Mouse (Mus musculus) testis, adult 2 months (tissue): ENCODE results near the gene Hc. TPM values are rescaled to one million over a fixed set of nuclear protein-coding genes. Genes with fewer than 3 reads are reported as not detected.

ENCODE experiments used
- H3K27ac ChIP-seq: fragments of 200-500 bp; 2 replicates; pipeline ENCODE4 v1.5.1; 2012; ENCODE audit warnings: low read depth, low read length; ENCODE audit not compliant: control insufficient read depth, insufficient read depth
- H3K27me3 ChIP-seq: fragments of 200-500 bp; 2 replicates; pipeline ENCODE4 v1.6.1; 2012; ENCODE audit warnings: mild to moderate bottlenecking, low read length, moderate library complexity; ENCODE audit not compliant: control insufficient read depth, insufficient read depth
- H3K36me3 ChIP-seq: fragments of 200-500 bp; 2 replicates; pipeline ENCODE4 v1.6.1; 2012; ENCODE audit warnings: mild to moderate bottlenecking, low read length; ENCODE audit not compliant: control insufficient read depth, insufficient read depth
- H3K4me1 ChIP-seq: fragments of 200-500 bp; 2 replicates; pipeline ENCODE4 v1.6.1; 2012; ENCODE audit warnings: low read length; ENCODE audit not compliant: control insufficient read depth, insufficient read depth
- H3K4me3 ChIP-seq: fragments of 200-500 bp; 2 replicates; pipeline ENCODE4 v1.5.1; 2012; ENCODE audit warnings: low read depth, mild to moderate bottlenecking, low read length, moderate library complexity, mixed read lengths; ENCODE audit not compliant: control insufficient read depth
- CTCF ChIP-seq: fragments of 200-500 bp; IDR thresholded peaks from 2 replicates; pipeline ENCODE4 v1.5.1; 2012; ENCODE audit warnings: low read depth, mild to moderate bottlenecking, inconsistent platforms, low read length, moderate library complexity; ENCODE audit not compliant: control insufficient read depth, insufficient read depth, insufficient replicate concordance
- POLR2A ChIP-seq: fragments of 200-500 bp; IDR thresholded peaks from 2 replicates; pipeline ENCODE4 v1.6.1; 2012; ENCODE audit warnings: low read depth, mild to moderate bottlenecking, inconsistent platforms, low read length, moderate library complexity; ENCODE audit not compliant: control insufficient read depth
- polyA plus RNA-seq: library from polyadenylated mRNA; depleted of rRNA; stranded (reverse); fragments of >200 nt; gene quantifications from 2 replicates; pipeline ENCODE4 v1.2.3, GENCODE M21; 2012

Hc gene
- polyA plus RNA-seq, 1 experiment = 1.3 TPM

- no peaks in the 10 kb centered on the region for H3K27me3 ChIP-seq
- no peaks in the 10 kb centered on the region for H3K36me3 ChIP-seq
- no peak overlapping the region for H3K27ac ChIP-seq
- H3K4me1 ChIP-seq = peaks cover under 1% of the 10 kb centered on the region; the same call in 1 of the 2 replicates
- no peak overlapping the region for H3K4me3 ChIP-seq
- TF ChIP-seq CTCF (no peak), POLR2A (no peak)
These were observed 42.3 kb upstream of the Hc start for GRCm38 (mm10) chr2:35103558-35103957.

GRCm38 (mm10) chr2:35102777-35103176 lies 41.5 kb upstream of the Hc start:
- no peaks in the 10 kb centered on the region for H3K36me3 ChIP-seq
- H3K27me3 ChIP-seq = no peaks in the 10 kb centered on the region
- H3K4me1 ChIP-seq = no peaks in the 10 kb centered on the region
- H3K4me3 ChIP-seq = no peak overlapping the region
- TF ChIP-seq POLR2A (no peak), CTCF (no peak)
- H3K27ac ChIP-seq = no peak overlapping the region

GRCm38 (mm10) chr2:35101443-35101842 lies 40.2 kb upstream of the Hc start, which contains the start of gene AI182371:
Gene AI182371, minus strand, starts transcription at chr2:35101543.
- Histone ChIP-seq H3K4me1 (no peaks in the 10 kb centered on the region), H3K4me3 (no peak within 1 kb of the TSS), H3K27me3 (no peaks in the 10 kb centered on the region), H3K36me3 (no peaks in the 10 kb centered on the region), H3K27ac (no peak within 1 kb of the TSS)
- no peak for TF ChIP-seq CTCF
- no peak for TF ChIP-seq POLR2A

DNA sequence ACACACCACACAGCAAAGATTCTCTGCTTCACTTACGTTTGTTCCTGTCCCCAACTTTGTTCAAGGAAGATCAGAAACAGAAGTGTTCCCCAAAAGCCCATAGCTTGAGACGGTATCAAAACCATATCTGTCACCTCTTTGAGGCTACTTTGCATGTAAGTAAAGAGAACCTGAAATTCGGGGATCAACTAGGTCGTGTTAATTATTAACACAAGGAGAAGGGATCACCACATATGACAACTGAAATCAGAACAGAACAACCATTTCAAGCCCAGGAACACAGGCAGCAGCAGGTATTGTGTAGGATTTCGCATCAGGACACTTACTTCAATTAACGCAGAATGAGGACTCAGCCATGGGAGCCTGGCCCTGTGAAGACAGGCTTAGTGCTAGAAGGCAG lies 39.3 kb upstream of the Hc start:
- TF ChIP-seq POLR2A (no peak), CTCF (no peak)

DNA sequence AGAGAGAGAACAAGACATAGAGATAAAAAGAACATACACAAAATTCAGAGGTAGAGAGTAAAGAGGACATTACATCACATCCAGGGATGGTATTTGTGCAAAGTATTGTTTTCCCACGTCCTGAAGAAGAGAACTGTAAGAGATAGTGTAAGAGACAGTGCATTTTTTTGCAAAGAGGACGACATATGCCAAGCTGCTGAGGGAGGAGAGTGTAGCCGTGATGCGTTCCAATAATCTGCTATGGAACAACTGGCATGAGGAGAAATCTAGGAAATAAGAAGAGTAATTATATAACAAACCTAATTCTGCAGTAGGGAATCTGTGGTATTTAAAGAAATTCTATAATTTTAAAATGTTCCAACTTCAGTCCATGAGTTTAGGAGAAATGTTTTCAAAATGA lies 26.2 kb upstream of the Hc start:
- Histone ChIP-seq H3K36me3 (no peaks in the 10 kb centered on the region), H3K27me3 (no peaks in the 10 kb centered on the region), H3K4me3 (no peak overlapping the region), H3K4me1 (no peaks in the 10 kb centered on the region), H3K27ac (no peak overlapping the region)
- no peak for TF ChIP-seq CTCF
- TF ChIP-seq POLR2A = no peak

More for the DNA sequence above, 39.3 kb upstream of the Hc start:
- Histone ChIP-seq H3K36me3 (no peaks in the 10 kb centered on the region), H3K4me1 (no peaks in the 10 kb centered on the region), H3K4me3 (no peak overlapping the region), H3K27me3 (no peaks in the 10 kb centered on the region), H3K27ac (no peak overlapping the region)

DNA sequence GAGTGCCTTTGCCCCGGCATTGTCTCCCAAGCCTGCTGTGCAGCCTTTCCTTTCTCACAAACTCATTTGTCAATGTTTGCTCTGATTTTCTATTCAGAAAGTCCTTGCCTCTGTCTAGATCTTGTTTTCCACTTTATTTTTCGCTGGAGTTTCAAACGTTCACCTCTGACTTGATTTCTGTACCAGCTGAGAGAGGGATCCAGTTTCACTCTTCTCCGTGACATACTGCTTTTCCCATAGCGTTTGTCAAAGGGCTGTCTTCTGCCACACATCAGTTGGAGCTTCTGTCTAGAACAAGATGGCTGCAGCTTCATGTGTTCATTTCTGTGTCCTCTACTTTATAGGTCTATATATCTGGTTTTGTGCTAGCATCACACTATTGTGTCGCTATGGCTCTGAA lies 17.9 kb upstream of the Hc start:
- H3K36me3 ChIP-seq = no peaks in the 10 kb centered on the region
- no peak overlapping the region for H3K4me3 ChIP-seq
- no peak overlapping the region for H3K27ac ChIP-seq
- no peaks in the 10 kb centered on the region for H3K27me3 ChIP-seq
- no peaks in the 10 kb centered on the region for H3K4me1 ChIP-seq
- TF ChIP-seq POLR2A (no peak), CTCF (no peak)

GRCm38 (mm10) chr2:35074328-35074727 lies 13.1 kb upstream of the Hc start:
- Histone ChIP-seq H3K36me3 (no peaks in the 10 kb centered on the region), H3K27ac (no peak overlapping the region), H3K27me3 (no peaks in the 10 kb centered on the region), H3K4me1 (no peaks in the 10 kb centered on the region), H3K4me3 (no peak overlapping the region)
- TF ChIP-seq POLR2A (no peak), CTCF (no peak)

GRCm38 (mm10) chr2:35072547-35072946 lies 11.3 kb upstream of the Hc start:
- H3K27ac ChIP-seq = no peak overlapping the region
- H3K27me3 ChIP-seq = no peaks in the 10 kb centered on the region
- no peaks in the 10 kb centered on the region for H3K4me1 ChIP-seq
- TF ChIP-seq POLR2A = no peak
- TF ChIP-seq CTCF = no peak
- no peak overlapping the region for H3K4me3 ChIP-seq
- H3K36me3 ChIP-seq = no peaks in the 10 kb centered on the region
